Mouse (Mus musculus) C2C12 (cell line): ENCODE measurements around the gene Gm20388. TPM values are rescaled to one million over a fixed set of nuclear protein-coding genes. Genes with fewer than 3 reads are reported as not detected.

Experiments
- H3K27me3 ChIP-seq: one replicate; pipeline ENCODE4 v1.6.1; 2011; ENCODE audit not compliant: control insufficient read depth, insufficient read depth, insufficient read length
- H3K36me3 ChIP-seq: one replicate; pipeline ENCODE4 v1.6.1; 2011; ENCODE audit not compliant: control insufficient read depth, insufficient read depth
- H3K4me3 ChIP-seq: one replicate; pipeline ENCODE4 v1.5.1; 2011; ENCODE audit warnings: mild to moderate bottlenecking, control low read depth; ENCODE audit not compliant: poor library complexity, insufficient read depth, severe bottlenecking
- H3K79me2 ChIP-seq: one replicate; pipeline ENCODE4 v1.6.1; 2011; ENCODE audit not compliant: control insufficient read depth, insufficient read depth
- H3K79me3 ChIP-seq: one replicate; pipeline ENCODE4 v1.6.1; 2011; ENCODE audit warnings: low read depth, control low read depth
- H3ac ChIP-seq: one replicate; pipeline ENCODE3; 2011; ENCODE audit warnings: low read depth; ENCODE audit not compliant: control insufficient read depth, insufficient read length
- CEBPB ChIP-seq: IDR thresholded peaks from one replicate; pipeline ENCODE4 v1.6.1; 2011; ENCODE audit warnings: low read depth, mild to moderate bottlenecking, control low read depth, moderate library complexity
- CTCF ChIP-seq: IDR thresholded peaks from one replicate; pipeline ENCODE4 v1.5.1; 2011; ENCODE audit not compliant: control insufficient read depth, insufficient read depth, insufficient read length
- FOSL1 ChIP-seq: IDR thresholded peaks from one replicate; pipeline ENCODE4 v1.8.0; 2011; ENCODE audit warnings: mild to moderate bottlenecking, low read length; ENCODE audit not compliant: poor library complexity, insufficient read depth, severe bottlenecking
- MAX ChIP-seq: IDR thresholded peaks from one replicate; pipeline ENCODE4 v1.6.1; 2011; ENCODE audit warnings: mild to moderate bottlenecking, control low read depth
- MYOD1 ChIP-seq: IDR thresholded peaks from one replicate; pipeline ENCODE4 v1.6.1; 2011; ENCODE audit warnings: low read depth; ENCODE audit not compliant: control insufficient read depth, insufficient read length
- MYOG ChIP-seq: IDR thresholded peaks from one replicate; pipeline ENCODE4 v1.6.1; 2011; ENCODE audit not compliant: control insufficient read depth, insufficient read length; ENCODE audit errors: extremely low read depth
- USF1 ChIP-seq: IDR thresholded peaks from one replicate; pipeline ENCODE4 v1.6.1; 2011; ENCODE audit warnings: low read depth, mild to moderate bottlenecking, control low read depth, moderate library complexity
- polyA plus RNA-seq: library from polyadenylated mRNA; unstranded; fragments of >200 nt; fragmentation: generic; extraction: Trizol; gene quantifications from one replicate; pipeline ENCODE4 v1.2.1, GENCODE M21; 2012; ENCODE audit warnings: missing spikeins

Gm20388 gene
- polyA plus RNA-seq, 1 experiment = 15.0 TPM

DNA sequence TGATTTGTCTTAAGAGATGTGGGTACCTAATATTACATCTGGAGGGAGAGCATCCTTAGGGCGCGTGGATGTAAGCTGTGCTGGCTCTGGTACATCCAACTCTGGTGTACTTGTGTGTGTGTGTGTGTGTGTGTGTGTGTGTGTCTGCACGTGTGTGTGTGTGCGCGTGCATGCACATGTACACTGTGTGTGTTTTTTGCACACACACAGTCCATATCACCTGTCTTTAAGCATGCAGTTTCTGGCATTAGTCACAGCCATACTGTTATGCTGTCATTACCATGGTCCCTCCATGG lies 4369.0 kb downstream of the Gm20388 start:
- TF ChIP-seq USF1 (no peak), MAX (no peak)
- H3K79me3 ChIP-seq = peaks cover 33% of the 10 kb centered on the region
- no peak overlapping the region for H3K4me3 ChIP-seq
- no peaks in the 10 kb centered on the region for H3K36me3 ChIP-seq
- H3K27me3 ChIP-seq = no peaks in the 10 kb centered on the region
- H3K79me2 ChIP-seq = peaks cover 79% of the 10 kb centered on the region
- H3ac ChIP-seq = no peak overlapping the region

DNA sequence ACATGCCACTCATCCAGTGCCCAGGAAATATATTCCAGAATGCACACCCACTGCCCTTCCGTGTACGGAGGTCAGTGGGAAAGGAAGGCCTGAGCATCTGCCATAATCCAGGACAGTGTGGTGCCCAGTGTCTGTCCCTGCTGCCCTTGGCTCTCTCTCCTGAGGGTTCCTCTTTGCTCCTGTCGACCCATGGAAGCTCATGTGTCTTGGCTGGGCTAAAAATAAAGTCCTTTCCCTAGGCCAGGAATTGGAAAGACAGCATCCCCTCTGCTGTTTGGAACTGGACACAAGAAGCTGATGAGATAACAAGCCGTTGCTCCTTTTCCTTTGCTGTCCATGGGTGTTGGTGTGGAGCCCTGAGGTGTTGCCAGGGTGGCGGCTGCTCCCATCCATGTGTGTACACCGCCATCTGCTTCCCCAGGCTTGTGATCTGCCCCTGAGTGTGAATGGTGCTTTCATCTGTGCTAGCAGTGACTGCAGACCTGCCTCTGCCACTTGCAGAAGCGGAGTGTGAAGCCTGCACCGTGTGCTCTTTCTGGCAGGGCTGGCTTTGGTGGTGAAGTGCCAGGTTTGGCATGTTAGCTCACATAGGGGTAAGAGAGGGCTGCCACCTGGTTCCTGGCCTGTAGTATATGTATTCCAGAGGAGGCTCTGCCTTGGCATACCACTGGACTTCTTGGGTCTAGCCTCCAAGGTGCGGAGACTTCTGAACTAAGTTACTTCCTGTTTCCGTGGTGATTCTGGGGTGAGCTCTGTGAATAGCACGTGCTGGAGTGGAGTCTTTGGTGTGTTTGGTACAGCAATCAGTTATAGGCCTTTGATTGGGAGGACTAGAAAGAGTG lies 4371.3 kb downstream of the Gm20388 start:
- Histone ChIP-seq H3K36me3 (no peaks in the 10 kb centered on the region), H3K4me3 (no peak overlapping the region), H3K79me2 (peaks cover 72% of the 10 kb centered on the region), H3K27me3 (no peaks in the 10 kb centered on the region), H3K79me3 (peaks cover 14% of the 10 kb centered on the region), H3ac (no peak overlapping the region)
- TF ChIP-seq CTCF (no peak), FOSL1 (no peak), MYOD1 (no peak), MYOG (no peak), USF1 (no peak), CEBPB (no peak), MAX (no peak)

DNA sequence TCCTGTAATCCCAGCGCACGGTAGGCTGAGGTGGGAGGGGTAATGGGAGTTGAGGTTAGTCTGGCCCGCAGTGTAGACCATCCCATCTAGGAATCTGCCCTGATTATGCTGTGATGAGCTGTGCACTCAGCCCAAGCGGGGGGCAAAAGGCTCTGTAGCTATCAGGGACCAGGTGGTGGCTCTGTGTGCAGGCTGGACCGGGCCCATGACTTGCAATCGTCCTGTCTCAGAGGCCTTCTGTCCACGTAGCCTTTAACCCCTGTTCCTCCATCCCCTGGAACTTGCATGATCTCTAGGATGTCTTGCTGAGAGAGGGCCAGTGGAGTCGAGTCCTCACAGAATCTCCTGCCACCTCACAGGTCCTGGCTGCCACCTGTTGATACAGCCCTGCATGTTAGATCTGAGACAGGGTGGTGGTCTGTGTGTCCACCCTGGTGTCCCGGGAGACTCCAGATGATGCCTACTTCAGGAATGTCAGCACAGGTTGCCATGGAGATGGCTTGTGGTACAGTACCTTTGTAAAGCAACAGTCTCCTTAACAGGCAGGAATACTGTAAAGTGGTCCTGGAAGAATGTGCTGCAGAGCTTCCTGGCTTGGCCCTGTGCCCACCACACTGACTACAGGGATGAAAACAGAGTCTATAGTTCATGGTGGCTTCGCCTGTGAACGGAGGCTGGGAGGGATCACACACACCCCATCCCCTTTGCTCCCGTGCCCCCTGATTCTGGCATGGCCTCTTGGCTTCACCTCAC lies 4372.4 kb downstream of the Gm20388 start:
- Histone ChIP-seq H3K27me3 (no peaks in the 10 kb centered on the region), H3K36me3 (no peaks in the 10 kb centered on the region), H3K4me3 (no peak overlapping the region), H3K79me2 (peaks cover 77% of the 10 kb centered on the region), H3K79me3 (peaks cover 16% of the 10 kb centered on the region), H3ac (no peak overlapping the region)
- TF ChIP-seq MYOG = no peak
- no peak for TF ChIP-seq MAX
- no peak for TF ChIP-seq FOSL1
- no peak for TF ChIP-seq CEBPB
- TF ChIP-seq MYOD1 = no peak
- TF ChIP-seq CTCF = no peak
- TF ChIP-seq USF1 = no peak

DNA sequence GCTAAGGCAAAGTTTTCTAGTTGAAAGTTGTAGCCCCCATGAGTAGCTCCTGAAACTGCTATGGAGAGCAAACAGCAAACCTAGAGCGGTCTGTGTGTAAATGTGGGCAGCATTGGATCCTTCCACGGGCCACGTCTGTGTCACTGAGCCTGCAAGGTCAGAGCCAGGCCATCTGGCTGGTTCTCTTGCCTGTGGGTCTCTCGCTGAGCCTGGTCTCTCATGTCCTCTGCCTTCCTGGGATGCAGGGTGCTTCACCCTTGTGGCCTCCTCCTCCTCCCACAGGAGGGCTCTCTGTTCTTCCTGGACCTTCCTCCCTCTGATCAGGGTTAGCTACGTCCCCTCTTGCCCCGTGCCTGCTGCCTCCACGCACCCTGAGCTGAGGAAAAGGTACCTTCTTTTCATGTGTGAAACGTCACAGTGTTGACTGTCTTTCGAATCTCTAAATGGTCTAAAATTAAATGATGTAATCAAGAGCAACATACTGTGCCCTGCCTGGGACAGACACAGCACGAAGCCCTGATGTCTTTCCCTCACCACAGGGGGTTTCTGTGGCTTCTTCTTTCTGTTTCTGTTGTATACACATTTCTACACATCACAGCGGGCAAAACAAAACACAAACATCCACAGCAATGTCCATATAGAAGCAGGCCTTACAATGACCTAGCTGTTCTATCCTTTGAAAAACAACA lies 4373.1 kb downstream of the Gm20388 start:
- Histone ChIP-seq H3ac (peak overlapping the region; percentile 67), H3K4me3 (no peak overlapping the region), H3K79me2 (peaks cover 84% of the 10 kb centered on the region), H3K79me3 (peaks cover 16% of the 10 kb centered on the region), H3K36me3 (no peaks in the 10 kb centered on the region), H3K27me3 (no peaks in the 10 kb centered on the region)
- TF ChIP-seq MAX = no peak
- TF ChIP-seq MYOD1 = no peak
- no peak for TF ChIP-seq MYOG
- peak; percentile 45 for TF ChIP-seq CEBPB
- no peak for TF ChIP-seq USF1

DNA sequence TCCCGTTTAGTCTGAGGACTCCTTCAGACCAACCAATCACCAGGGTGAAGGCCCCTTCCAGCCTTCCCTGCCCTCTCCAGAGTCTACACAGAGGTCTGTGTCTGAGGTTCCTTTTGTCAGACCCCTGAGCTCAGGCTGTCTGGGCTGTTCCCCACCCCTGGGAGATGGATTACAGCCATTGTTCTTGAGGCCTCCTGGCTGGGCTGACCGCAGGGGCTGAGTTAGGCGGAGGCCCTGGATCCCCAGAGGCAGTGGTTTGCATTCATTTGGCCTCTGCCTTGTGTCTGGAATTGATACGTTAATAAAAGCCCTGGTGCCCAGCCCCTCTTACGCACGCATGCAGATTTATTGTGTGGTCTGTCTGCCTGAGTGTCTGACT lies 4373.7 kb downstream of the Gm20388 start:
- Histone ChIP-seq H3ac (no peak overlapping the region), H3K79me2 (peaks cover 84% of the 10 kb centered on the region), H3K36me3 (no peaks in the 10 kb centered on the region), H3K4me3 (no peak overlapping the region), H3K27me3 (no peaks in the 10 kb centered on the region), H3K79me3 (peaks cover 16% of the 10 kb centered on the region)
- no peak for TF ChIP-seq USF1
- no peak for TF ChIP-seq MYOD1
- TF ChIP-seq MYOG = no peak
- TF ChIP-seq CTCF = no peak
- no peak for TF ChIP-seq FOSL1
- no peak for TF ChIP-seq CEBPB
- TF ChIP-seq MAX = no peak
